Mouse (Mus musculus): ENCODE data around the gene 6430628N08Rik.

Gene 6430628N08Rik

GRCm38 (mm10) chr4:115940681-115941080 is 50.2 kb downstream of the 6430628N08Rik start:
- no peak for DNase-seq

- DNase-seq, result no peak
Observed at GRCm38 (mm10) chr4:115941242-115941820, 50.9 kb downstream of the 6430628N08Rik start.

- no peak for DNase-seq
Observed at GRCm38 (mm10) chr4:115943669-115944314, 53.3 kb downstream of the 6430628N08Rik start.
